Mouse (Mus musculus) left cerebral cortex, adult 8-10 months (tissue): ENCODE data around the gene Sorcs2. TPM values are rescaled to one million over a fixed set of nuclear protein-coding genes. Genes with fewer than 3 reads are reported as not detected.

Source experiments
- microRNA-seq, 2 experiments: library from miRNA; unstranded; fragments of <30 nt; microRNA quantifications; one replicate each; pipeline ENCODE4 v1.2.0; 2022
- total RNA-seq, 4 experiments: library from RNA; stranded (reverse); gene quantifications; 2 replicates each; pipeline ENCODE4 v1.2.4; 2022

The Sorcs2 gene
- total RNA-seq, 4 experiments from 2014 or later = 37.3 to 41.7 (median 41.3) TPM

Small RNA genes within 50 kb of the gene (microRNA-seq; reads per million reads assigned to microRNA genes)
- gene Mir7689 = 582 to 703 reads per million in 2 experiments

Other genes starting within 250 kb of the Sorcs2 start
- not detected for gene Psapl1, start 194.1 kb downstream of the Sorcs2 start, total RNA-seq
- gene Grpel1, start 66.9 kb upstream of the Sorcs2 start, total RNA-seq = 10 to 100 TPM; 21.3 to 24.9 (median 22.8) TPM
- 10 to 100 TPM; 30.0 to 32.6 (median 30.5) TPM for gene Tada2b, start 86.1 kb upstream of the Sorcs2 start, total RNA-seq
- gene Ccdc96, start 86.4 kb upstream of the Sorcs2 start, total RNA-seq = 1 to 10 TPM in 2 of 4 experiments, under 1 TPM in 2; 0.59 to 1.1 (median 0.99) TPM
- 10 to 100 TPM; 64.9 to 68.9 (median 68.0) TPM for gene Tbc1d14, start 195.1 kb upstream of the Sorcs2 start, total RNA-seq